Mouse (Mus musculus): ENCODE results near the gene Tbl1x. TPM values are rescaled to one million over a fixed set of nuclear protein-coding genes. Genes with fewer than 3 reads are reported as not detected.
A peak's percentile ranks its signal among the peaks of the same experiment; 100 is the strongest.
"Not testable (repeated sequence)": the region's sequence is repeated elsewhere in the genome, so short reads cannot be mapped to it uniquely, and the experiment has no call there.

The Tbl1x gene
- total and polyA plus RNA-seq, 3 experiments: 14.7 to 32.5 (median 30.7) TPM

GRCm38 (mm10) chrX:77530997-77531396 is 20.2 kb downstream of the Tbl1x start:
- H3K4me1 ChIP-seq (ENCODE audit: control insufficient read depth, insufficient read depth, low read length): peaks cover 5% of the 10 kb centered on the region
- no peak overlapping the region for H3K9ac ChIP-seq (ENCODE audit: low read depth, low read length)
- no peak for TF ChIP-seq CTCF (IDR thresholded peaks at IDR 0.05)
- no peak for TF ChIP-seq EP300 (IDR thresholded peaks at IDR 0.05; ENCODE audit: insufficient read depth, low read depth, low read length)
- no peak for TF ChIP-seq POLR2A (IDR thresholded peaks at IDR 0.05; ENCODE audit: insufficient read depth, low read depth, low read length)
- DNase-seq: no peak
- intact Hi-C loops (cut with DNase I): no loop called here
- WGBS: 85% methylated on average over 2 of the region's 5 CpGs
- H3K4me3 ChIP-seq: no peak overlapping the region
- no peaks in the 10 kb centered on the region for H3K27me3 ChIP-seq (ENCODE audit: control insufficient read depth, insufficient read depth, low read length)
- H3K36me3 ChIP-seq (ENCODE audit: control insufficient read depth, insufficient read depth, low read length): peaks cover 11% of the 10 kb centered on the region
- H3K79me2 ChIP-seq (replicated peaks; ENCODE audit: control insufficient read depth, insufficient read depth, low read length): no peaks in the 10 kb centered on the region; the same call in 1 of the 2 replicates
- no peak overlapping the region for H3K27ac ChIP-seq

- H3K27me3 ChIP-seq (ENCODE audit: control insufficient read depth, insufficient read depth, low read length): no peaks in the 10 kb centered on the region
- TF ChIP-seq EP300 (IDR thresholded peaks at IDR 0.05; ENCODE audit: insufficient read depth, low read depth, low read length): no peak
- no peak for TF ChIP-seq CTCF (IDR thresholded peaks at IDR 0.05)
- TF ChIP-seq POLR2A (IDR thresholded peaks at IDR 0.05; ENCODE audit: insufficient read depth, low read depth, low read length): no peak
- peaks cover 7% of the 10 kb centered on the region for H3K36me3 ChIP-seq (ENCODE audit: control insufficient read depth, insufficient read depth, low read length)
- no peaks in the 10 kb centered on the region; the same call in 1 of the 2 replicates for H3K79me2 ChIP-seq (replicated peaks; ENCODE audit: control insufficient read depth, insufficient read depth, low read length)
- intact Hi-C loops (cut with DNase I): no loop called here
- DNase-seq: peak; percentile 56 to 66
- WGBS: 34% methylated on average over 2 of the region's 2 CpGs
- H3K9ac ChIP-seq (ENCODE audit: low read depth, low read length): no peak overlapping the region
- H3K4me3 ChIP-seq: no peak overlapping the region
- H3K4me1 ChIP-seq (ENCODE audit: control insufficient read depth, insufficient read depth, low read length): peaks cover 4% of the 10 kb centered on the region
- H3K27ac ChIP-seq: peak overlapping the region; percentile 10; the same call in 1 of the 2 replicates
These were observed 23.1 kb downstream of the Tbl1x start for GRCm38 (mm10) chrX:77533922-77534321.

- H3K27ac ChIP-seq; intact Hi-C loops (cut with DNase I); H3K36me3 ChIP-seq (ENCODE audit: control insufficient read depth, insufficient read depth, low read length); H3K27me3 ChIP-seq (ENCODE audit: control insufficient read depth, insufficient read depth, low read length); DNase-seq; H3K4me3 ChIP-seq; H3K79me2 ChIP-seq (replicated peaks; ENCODE audit: control insufficient read depth, insufficient read depth, low read length); H3K4me1 ChIP-seq (ENCODE audit: control insufficient read depth, insufficient read depth, low read length); H3K9ac ChIP-seq (ENCODE audit: low read depth, low read length): not testable (repeated sequence)
- 68% methylated on average over 4 of the region's 4 CpGs for WGBS
These were observed 29.0 kb downstream of the Tbl1x start for GRCm38 (mm10) chrX:77539770-77540169.

- DNase-seq: no peak
- TF ChIP-seq CTCF (IDR thresholded peaks at IDR 0.05) (no peak), EP300 (IDR thresholded peaks at IDR 0.05; ENCODE audit: insufficient read depth, low read depth, low read length) (no peak), POLR2A (IDR thresholded peaks at IDR 0.05; ENCODE audit: insufficient read depth, low read depth, low read length) (no peak)
- Histone ChIP-seq H3K79me2 (replicated peaks; ENCODE audit: control insufficient read depth, insufficient read depth, low read length) (no peaks in the 10 kb centered on the region; the same call in 1 of the 2 replicates), H3K27me3 (ENCODE audit: control insufficient read depth, insufficient read depth, low read length) (no peaks in the 10 kb centered on the region), H3K27ac (no peak overlapping the region), H3K36me3 (ENCODE audit: control insufficient read depth, insufficient read depth, low read length) (peaks cover 6% of the 10 kb centered on the region), H3K4me3 (no peak overlapping the region), H3K4me1 (ENCODE audit: control insufficient read depth, insufficient read depth, low read length) (peaks cover 10% of the 10 kb centered on the region), H3K9ac (ENCODE audit: low read depth, low read length) (no peak overlapping the region)
- intact Hi-C loops (cut with DNase I): no loop called here
These were observed 33.2 kb downstream of the Tbl1x start for GRCm38 (mm10) chrX:77544003-77544402.

GRCm38 (mm10) chrX:77544550-77544949 is 33.7 kb downstream of the Tbl1x start:
- H3K79me2 ChIP-seq (replicated peaks; ENCODE audit: control insufficient read depth, insufficient read depth, low read length): no peaks in the 10 kb centered on the region; the same call in 1 of the 2 replicates
- peaks cover 11% of the 10 kb centered on the region for H3K36me3 ChIP-seq (ENCODE audit: control insufficient read depth, insufficient read depth, low read length)
- TF ChIP-seq EP300 (IDR thresholded peaks at IDR 0.05; ENCODE audit: insufficient read depth, low read depth, low read length): no peak
- no peak for TF ChIP-seq CTCF (IDR thresholded peaks at IDR 0.05)
- no peak for TF ChIP-seq POLR2A (IDR thresholded peaks at IDR 0.05; ENCODE audit: insufficient read depth, low read depth, low read length)
- H3K4me1 ChIP-seq (ENCODE audit: control insufficient read depth, insufficient read depth, low read length): peaks cover 11% of the 10 kb centered on the region
- intact Hi-C loops (cut with DNase I): no loop called here
- no peak overlapping the region for H3K4me3 ChIP-seq
- H3K27ac ChIP-seq: no peak overlapping the region
- no peaks in the 10 kb centered on the region for H3K27me3 ChIP-seq (ENCODE audit: control insufficient read depth, insufficient read depth, low read length)
- H3K9ac ChIP-seq (ENCODE audit: low read depth, low read length): no peak overlapping the region
- WGBS: 60% methylated on average over 4 of the region's 4 CpGs
- DNase-seq: no peak

GRCm38 (mm10) chrX:77545362-77546078 is 34.7 kb downstream of the Tbl1x start:
- H3K4me3 ChIP-seq: no peak overlapping the region
- no peak for TF ChIP-seq POLR2A (IDR thresholded peaks at IDR 0.05; ENCODE audit: insufficient read depth, low read depth, low read length)
- no peak for TF ChIP-seq CTCF (IDR thresholded peaks at IDR 0.05)
- no peak for TF ChIP-seq EP300 (IDR thresholded peaks at IDR 0.05; ENCODE audit: insufficient read depth, low read depth, low read length)
- DNase-seq: no peak
- peaks cover 11% of the 10 kb centered on the region for H3K4me1 ChIP-seq (ENCODE audit: control insufficient read depth, insufficient read depth, low read length)
- H3K36me3 ChIP-seq (ENCODE audit: control insufficient read depth, insufficient read depth, low read length): peaks cover 13% of the 10 kb centered on the region
- no peak overlapping the region for H3K27ac ChIP-seq
- H3K79me2 ChIP-seq (replicated peaks; ENCODE audit: control insufficient read depth, insufficient read depth, low read length): no peaks in the 10 kb centered on the region; the same call in 1 of the 2 replicates
- intact Hi-C loops (cut with DNase I): loop anchor here (5.0 kb wide), 3 partner anchors 33 to 92 kb away; partner anchors contain the start of gene Tbl1x
- no peak overlapping the region for H3K9ac ChIP-seq (ENCODE audit: low read depth, low read length)
- no peaks in the 10 kb centered on the region for H3K27me3 ChIP-seq (ENCODE audit: control insufficient read depth, insufficient read depth, low read length)
